Mouse (Mus musculus): ENCODE data around the gene Zfp260. TPM values are rescaled to one million over a fixed set of nuclear protein-coding genes. Genes with fewer than 3 reads are reported as not detected.
A peak's percentile ranks its signal among the peaks of the same experiment; 100 is the strongest.

Zfp260 gene
- total and polyA plus RNA-seq, 2 experiments from 2014 or later, result 51.2 to 81.0 TPM

DNA sequence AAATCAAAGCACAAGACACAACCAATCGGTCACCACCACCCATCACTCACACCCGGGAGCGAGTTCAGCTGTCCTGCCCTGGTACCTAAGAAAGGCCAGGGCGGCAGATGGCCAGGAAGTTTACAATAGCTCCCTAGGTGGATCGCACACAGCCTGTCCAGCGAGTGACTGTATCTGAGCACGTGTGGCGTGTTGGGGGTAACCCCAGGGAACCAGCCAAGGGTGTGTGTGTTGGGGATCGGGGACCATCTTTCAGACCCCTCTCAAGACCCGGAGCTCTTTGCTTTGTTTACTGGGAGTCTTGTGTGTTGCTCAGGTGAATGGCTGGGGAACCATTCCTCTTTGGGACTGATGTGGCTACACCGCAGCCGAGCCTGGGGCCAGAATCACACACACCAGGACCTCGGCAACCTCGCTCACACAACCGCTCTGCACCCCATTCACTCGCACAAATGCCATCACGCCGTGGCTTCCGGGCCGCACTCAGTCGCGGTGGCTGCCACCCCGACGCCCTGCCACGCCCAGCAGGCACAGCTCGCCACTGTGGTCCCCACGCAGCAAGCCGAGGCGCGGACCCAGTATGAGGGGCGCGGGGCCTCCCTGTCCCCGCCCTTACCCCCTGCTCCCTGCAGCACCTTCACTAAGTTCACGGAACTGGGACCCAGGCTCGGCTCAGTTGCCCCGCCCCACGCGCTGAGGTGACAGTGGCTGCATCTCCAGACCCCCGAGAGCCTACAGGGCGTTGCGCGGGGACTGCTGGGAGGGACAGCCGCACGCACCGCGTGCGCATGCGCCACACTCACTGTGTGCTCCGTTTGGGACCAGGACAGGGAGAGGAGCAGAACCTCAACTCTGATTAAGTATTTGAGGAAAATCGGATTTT lies 22.2 kb upstream of the Zfp260 start, which contains the start of gene Zfp82:
TSS of gene Zfp82 (minus strand) at position 755 of the 883 bp plus-strand sequence.
- Histone ChIP-seq H3K27ac (ENCODE audit: low read depth, low read length) (peak within 1 kb of the TSS; percentile 81), H3K4me3 (ENCODE audit: low read depth, low read length) (peak within 1 kb of the TSS; percentile 73), H3K4me1 (ENCODE audit: insufficient read depth) (no peaks in the 10 kb centered on the region), H3K9ac (peak within 1 kb of the TSS; percentile 71), H3K27me3 (ENCODE audit: insufficient read depth, low read length) (no peaks in the 10 kb centered on the region), H3K4me2 (ENCODE audit: low read depth) (peak within 1 kb of the TSS; percentile 90), H3K9me3 (ENCODE audit: low read length) (no peaks in the 10 kb centered on the region), H3K36me3 (ENCODE audit: insufficient read depth) (peaks cover 19% of the 10 kb centered on the region)
- peak; percentile 95 for ATAC-seq
- 1% methylated on average over 50 of the region's 50 CpGs for WGBS
- DNase-seq, result peak; percentile 92
- TF ChIP-seq CTCF (IDR thresholded peaks at IDR 0.05; ENCODE audit: low read depth), result no peak

DNA sequence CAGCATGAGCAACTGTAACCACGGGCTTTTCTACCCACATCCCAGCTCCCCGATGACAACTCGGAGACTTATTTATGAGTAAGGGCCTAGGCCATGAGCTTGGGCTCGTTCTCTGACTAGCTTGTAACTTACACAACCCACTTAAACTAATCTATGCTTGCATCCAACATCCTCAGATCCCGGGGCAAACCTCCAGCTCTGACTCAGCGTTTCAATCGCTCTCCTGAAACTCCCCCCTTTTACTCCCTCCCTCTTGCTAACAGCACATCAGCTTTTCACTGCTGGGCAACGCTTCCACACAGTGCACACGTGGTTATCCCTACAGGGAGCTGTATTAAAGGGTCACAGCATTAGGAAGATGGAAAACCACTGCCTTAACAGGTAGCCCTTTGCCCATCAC lies 8.1 kb upstream of the Zfp260 start:
- Histone ChIP-seq H3K9ac (no peak overlapping the region), H3K4me2 (ENCODE audit: low read depth) (no peak overlapping the region), H3K27me3 (ENCODE audit: insufficient read depth, low read length) (no peaks in the 10 kb centered on the region), H3K36me3 (ENCODE audit: insufficient read depth) (peaks cover 26% of the 10 kb centered on the region), H3K9me3 (ENCODE audit: low read length) (no peaks in the 10 kb centered on the region), H3K4me1 (ENCODE audit: insufficient read depth) (peaks cover 15% of the 10 kb centered on the region), H3K4me3 (ENCODE audit: low read depth, low read length) (no peak overlapping the region), H3K27ac (ENCODE audit: low read depth, low read length) (no peak overlapping the region)
- DNase-seq (no peak), ATAC-seq (no peak)
- WGBS, result 91% methylated on average over 9 of the region's 9 CpGs
- no peak for TF ChIP-seq CTCF (IDR thresholded peaks at IDR 0.05; ENCODE audit: low read depth)

GRCm38 (mm10) chr7:30089405-30089804 lies 5.2 kb upstream of the Zfp260 start:
- WGBS, result 12% methylated on average over 6 of the region's 6 CpGs
- Histone ChIP-seq H3K4me1 (ENCODE audit: insufficient read depth) (peaks cover 20% of the 10 kb centered on the region), H3K27ac (ENCODE audit: low read depth, low read length) (no peak overlapping the region), H3K9me3 (ENCODE audit: low read length) (no peaks in the 10 kb centered on the region), H3K4me2 (ENCODE audit: low read depth) (peak overlapping the region; percentile 77), H3K4me3 (ENCODE audit: low read depth, low read length) (peak overlapping the region; percentile 63), H3K36me3 (ENCODE audit: insufficient read depth) (peaks cover 21% of the 10 kb centered on the region), H3K27me3 (ENCODE audit: insufficient read depth, low read length) (no peaks in the 10 kb centered on the region), H3K9ac (peak overlapping the region; percentile 61)
- DNase-seq (no peak), ATAC-seq (no peak)
- no peak for TF ChIP-seq CTCF (IDR thresholded peaks at IDR 0.05; ENCODE audit: low read depth)

GRCm38 (mm10) chr7:30090092-30090969 lies 4.2 kb upstream of the Zfp260 start, which contains the start of the genes Gm26920 and Zfp566:
Gm26920 (minus strand) TSS chr7:30090410.
Zfp566 (minus strand) TSS chr7:30090527.
- Histone ChIP-seq H3K4me2 (ENCODE audit: low read depth) (peak within 1 kb of the TSS; percentile 77), H3K4me1 (ENCODE audit: insufficient read depth) (peaks cover 20% of the 10 kb centered on the region), H3K4me3 (ENCODE audit: low read depth, low read length) (peak within 1 kb of the TSS; percentile 63), H3K27ac (ENCODE audit: low read depth, low read length) (peak within 1 kb of the TSS; percentile 75), H3K9ac (peak within 1 kb of the TSS; percentile 61), H3K27me3 (ENCODE audit: insufficient read depth, low read length) (no peaks in the 10 kb centered on the region), H3K9me3 (ENCODE audit: low read length) (no peaks in the 10 kb centered on the region), H3K36me3 (ENCODE audit: insufficient read depth) (peaks cover 12% of the 10 kb centered on the region)
- DNase-seq, result peak; percentile 99
- ATAC-seq, result peak; percentile 92
- TF ChIP-seq CTCF (IDR thresholded peaks at IDR 0.05; ENCODE audit: low read depth), result 0 out of 2 replicates have a peak, but pooled peaks have one; percentile 2
- 1% methylated on average over 40 of the region's 40 CpGs for WGBS

DNA sequence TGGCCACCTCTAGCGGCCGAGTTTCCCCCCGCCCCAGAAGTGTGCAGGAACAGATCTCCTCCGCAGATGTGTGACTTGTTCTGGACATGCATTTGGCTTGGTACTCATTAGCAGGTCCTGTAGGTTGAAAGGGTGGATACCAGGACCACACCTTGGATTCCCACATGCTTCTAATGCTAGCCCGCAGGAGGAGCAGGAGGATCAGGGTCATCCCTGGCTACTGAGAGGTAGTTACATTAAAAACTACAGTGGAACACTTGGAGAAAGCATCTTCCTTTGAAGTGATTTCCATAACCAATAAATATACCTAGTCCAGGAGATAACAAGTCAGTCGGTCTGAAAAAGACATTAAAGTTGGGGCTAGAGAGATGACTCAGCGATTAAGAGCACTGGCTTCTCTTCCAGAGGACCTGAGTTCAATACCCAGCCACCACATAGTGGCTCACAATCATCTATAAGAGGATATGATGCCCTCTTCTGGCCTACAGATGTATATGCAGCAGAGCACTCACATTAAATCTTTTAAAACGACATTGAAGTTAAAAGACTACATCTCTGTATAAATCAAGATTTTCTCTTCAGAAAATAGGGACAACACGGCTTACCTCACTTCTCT lies 3.5 kb upstream of the Zfp260 start:
- 9% methylated on average over 9 of the region's 9 CpGs for WGBS
- peak overlapping the region; percentile 75 for H3K27ac ChIP-seq (ENCODE audit: low read depth, low read length)
- peak overlapping the region; percentile 63 for H3K4me3 ChIP-seq (ENCODE audit: low read depth, low read length)
- peak; percentile 53 for DNase-seq
- H3K9me3 ChIP-seq (ENCODE audit: low read length), result no peaks in the 10 kb centered on the region
- H3K9ac ChIP-seq, result peak overlapping the region; percentile 61; the same call in 1 of the 2 replicates
- ATAC-seq, result no peak
- TF ChIP-seq CTCF (IDR thresholded peaks at IDR 0.05; ENCODE audit: low read depth), result peak; percentile 61
- H3K4me1 ChIP-seq (ENCODE audit: insufficient read depth), result peaks cover 24% of the 10 kb centered on the region
- peaks cover 5% of the 10 kb centered on the region; the same call in 1 of the 2 replicates for H3K36me3 ChIP-seq (ENCODE audit: insufficient read depth)
- H3K4me2 ChIP-seq (ENCODE audit: low read depth), result peak overlapping the region; percentile 77
- no peaks in the 10 kb centered on the region for H3K27me3 ChIP-seq (ENCODE audit: insufficient read depth, low read length)

- no peak for TF ChIP-seq CTCF (IDR thresholded peaks at IDR 0.05; ENCODE audit: low read depth)
- ATAC-seq (no peak), DNase-seq (no peak)
- Histone ChIP-seq H3K27me3 (ENCODE audit: insufficient read depth, low read length) (no peaks in the 10 kb centered on the region), H3K9me3 (ENCODE audit: low read length) (no peaks in the 10 kb centered on the region), H3K4me3 (ENCODE audit: low read depth, low read length) (no peak overlapping the region), H3K4me1 (ENCODE audit: insufficient read depth) (peaks cover 29% of the 10 kb centered on the region), H3K27ac (ENCODE audit: low read depth, low read length) (no peak overlapping the region), H3K36me3 (ENCODE audit: insufficient read depth) (no peaks in the 10 kb centered on the region), H3K9ac (no peak overlapping the region), H3K4me2 (ENCODE audit: low read depth) (no peak overlapping the region)
- 85% methylated on average over 9 of the region's 9 CpGs for WGBS
These were observed 1.9 kb upstream of the Zfp260 start for GRCm38 (mm10) chr7:30092666-30093065.

Measured in forebrain, postnatal 0 days (tissue).